19 mouse cellular contexts compared by ENCODE assay signal in genomic region chr15:10692627-10693026, GRCm38 (mm10). TPM values are rescaled to one million over a fixed set of nuclear protein-coding genes. Genes with fewer than 3 reads are reported as not detected.
DNase-seq lines count a peak whose midpoint lies in the region; ATAC-seq and TF ChIP-seq lines count a peak whose summit lies in the region.
"Had no signal": no experiment of that assay in that cellular context is flagged by ENCODE, and none has a peak within 500 bp of the region (broad histone marks: within the 10 kb centered on the region; RNA-seq: fewer than 3 reads in every experiment).

No protein-coding gene starts in this region.

- H3K27me3 ChIP-seq in embryonic facial prominence, embryonic 14.5 days (replicated peaks; ENCODE audit: control insufficient read depth, insufficient read depth, low read length) = no peaks in the 10 kb centered on the region
- H3K27me3 ChIP-seq in embryonic facial prominence, embryonic 10.5 days (replicated peaks; ENCODE audit: low read depth, poor library complexity, severe bottlenecking) = no peaks in the 10 kb centered on the region
- no peaks in the 10 kb centered on the region for H3K27me3 ChIP-seq in hindbrain, postnatal 0 days (ENCODE audit: insufficient read depth, low read length)
- H3K27me3 ChIP-seq in hindbrain, embryonic 13.5 days = no peaks in the 10 kb centered on the region
- H3K27me3 ChIP-seq in forebrain, embryonic 15.5 days = no peaks in the 10 kb centered on the region
- H3K27me3 ChIP-seq: embryonic facial prominence, embryonic 15.5 days; hindbrain, embryonic 15.5 days had no signal

- peaks cover 18% of the 10 kb centered on the region for H3K36me3 ChIP-seq in embryonic facial prominence, embryonic 14.5 days (ENCODE audit: control insufficient read depth, insufficient read depth, low read length)
- H3K36me3 ChIP-seq in embryonic facial prominence, embryonic 10.5 days (replicated peaks) = peaks cover 40% of the 10 kb centered on the region
- H3K36me3 ChIP-seq in hindbrain, postnatal 0 days (ENCODE audit: insufficient read depth, low read length) = no peaks in the 10 kb centered on the region
- H3K36me3 ChIP-seq in hindbrain, embryonic 13.5 days = 0 out of 2 replicates have a peak, but pooled peaks cover 13% of the 10 kb centered on the region
- peaks cover 4% of the 10 kb centered on the region for H3K36me3 ChIP-seq in forebrain, embryonic 15.5 days
- H3K36me3 ChIP-seq: heart, embryonic 12.5 days; hindbrain, embryonic 15.5 days had no signal

- DNase-seq in embryonic facial prominence, embryonic 14.5 days (ENCODE audit: low spot score) = no peak
- DNase-seq in embryonic facial prominence, embryonic 10.5 days (ENCODE audit: low spot score) = no peak
- DNase-seq in hindbrain, postnatal 0 days (ENCODE audit: low spot score) = no peak
- no peak for DNase-seq in adipocyte (ENCODE audit: low spot score)
- DNase-seq: cerebellum, adult 18-20 months; cerebellum, adult 9-11 months; cerebellum, postnatal 36 days; gastrocnemius, adult 2 months; gastrocnemius, postnatal 25 days; kidney, adult 11 months; kidney, adult 9 months had no signal

- no peak overlapping the region for H3K4me2 ChIP-seq in embryonic facial prominence, embryonic 14.5 days (ENCODE audit: low read depth, low read length)
- H3K4me2 ChIP-seq in hindbrain, postnatal 0 days (ENCODE audit: low read depth, low read length) = no peak overlapping the region
- H3K4me2 ChIP-seq in hindbrain, embryonic 13.5 days = no peak overlapping the region
- no peak overlapping the region for H3K4me2 ChIP-seq in forebrain, embryonic 15.5 days (replicated peaks)
- H3K4me2 ChIP-seq: embryonic facial prominence, embryonic 15.5 days; heart, embryonic 12.5 days; hindbrain, embryonic 15.5 days had no signal

- no peaks in the 10 kb centered on the region for H3K9me3 ChIP-seq in embryonic facial prominence, embryonic 14.5 days (ENCODE audit: control insufficient read depth, low read length)
- no peaks in the 10 kb centered on the region for H3K9me3 ChIP-seq in embryonic facial prominence, embryonic 10.5 days
- H3K9me3 ChIP-seq in hindbrain, postnatal 0 days (ENCODE audit: low read length) = no peaks in the 10 kb centered on the region
- no peaks in the 10 kb centered on the region for H3K9me3 ChIP-seq in hindbrain, embryonic 13.5 days
- no peaks in the 10 kb centered on the region for H3K9me3 ChIP-seq in forebrain, embryonic 15.5 days
- H3K9me3 ChIP-seq: embryonic facial prominence, embryonic 15.5 days; heart, embryonic 12.5 days; hindbrain, embryonic 10.5 days; hindbrain, embryonic 15.5 days had no signal

- H3K27ac ChIP-seq in embryonic facial prominence, embryonic 14.5 days (replicated peaks; ENCODE audit: low read depth, low read length) = no peak overlapping the region
- H3K27ac ChIP-seq in embryonic facial prominence, embryonic 10.5 days (replicated peaks) = no peak overlapping the region
- no peak overlapping the region for H3K27ac ChIP-seq in hindbrain, postnatal 0 days
- no peak overlapping the region; the same call in 1 of the 2 replicates for H3K27ac ChIP-seq in hindbrain, embryonic 13.5 days
- 0 out of 2 replicates have a peak overlapping the region, but pooled peaks have one; percentile 18 for H3K27ac ChIP-seq in forebrain, embryonic 15.5 days (replicated peaks)
- H3K27ac ChIP-seq: embryonic facial prominence, embryonic 15.5 days; gastrocnemius, adult 2 months; hindbrain, embryonic 10.5 days; hindbrain, embryonic 15.5 days had no signal

- no peak for TF ChIP-seq CTCF in hindbrain, postnatal 0 days (IDR thresholded peaks at IDR 0.05; ENCODE audit: low read depth)

- H3K9ac ChIP-seq in embryonic facial prominence, embryonic 14.5 days (ENCODE audit: low read depth, low read length) = no peak overlapping the region
- H3K9ac ChIP-seq in hindbrain, postnatal 0 days (replicated peaks; ENCODE audit: low read length) = no peak overlapping the region
- H3K9ac ChIP-seq in hindbrain, embryonic 13.5 days = no peak overlapping the region
- H3K9ac ChIP-seq in forebrain, embryonic 15.5 days (replicated peaks) = no peak overlapping the region
- H3K9ac ChIP-seq: embryonic facial prominence, embryonic 15.5 days; heart, embryonic 12.5 days; hindbrain, embryonic 15.5 days had no signal

- ATAC-seq in embryonic facial prominence, embryonic 14.5 days (ENCODE audit: low read depth) = peak; percentile 23; the same call in 1 of the 2 replicates
- ATAC-seq in hindbrain, postnatal 0 days = peak; percentile 44
- ATAC-seq in hindbrain, embryonic 13.5 days (ENCODE audit: low FRiP score) = no peak
- no peak for ATAC-seq in forebrain, embryonic 15.5 days (replicated peaks)
- ATAC-seq: inflammation-experienced regulatory T-cells, adult 6 months had no signal

- 68% methylated on average over 4 of the region's 4 CpGs for WGBS in embryonic facial prominence, embryonic 14.5 days
- WGBS in embryonic facial prominence, embryonic 10.5 days = 69% methylated on average over 4 of the region's 4 CpGs
- 70% methylated on average over 4 of the region's 4 CpGs for WGBS in hindbrain, postnatal 0 days
- WGBS in hindbrain, embryonic 13.5 days = 72% methylated on average over 4 of the region's 4 CpGs
- 44% methylated on average over 4 of the region's 4 CpGs for WGBS in forebrain, embryonic 15.5 days

- no peak overlapping the region for H3K4me3 ChIP-seq in embryonic facial prominence, embryonic 14.5 days (ENCODE audit: low read depth, low read length)
- H3K4me3 ChIP-seq in embryonic facial prominence, embryonic 10.5 days = no peak overlapping the region
- H3K4me3 ChIP-seq in hindbrain, postnatal 0 days (ENCODE audit: low read length) = no peak overlapping the region
- H3K4me3 ChIP-seq in hindbrain, embryonic 13.5 days = no peak overlapping the region
- no peak overlapping the region for H3K4me3 ChIP-seq in forebrain, embryonic 15.5 days
- H3K4me3 ChIP-seq: embryonic facial prominence, embryonic 15.5 days; erythroblast, embryonic 14.5 days; gastrocnemius, adult 2 months; heart, embryonic 12.5 days; hindbrain, embryonic 10.5 days; hindbrain, embryonic 15.5 days had no signal

- H3K4me1 ChIP-seq in embryonic facial prominence, embryonic 14.5 days (ENCODE audit: control insufficient read depth, insufficient read depth, low read length) = peaks cover 49% of the 10 kb centered on the region
- H3K4me1 ChIP-seq in embryonic facial prominence, embryonic 10.5 days = peaks cover 57% of the 10 kb centered on the region
- 0 out of 2 replicates have a peak, but pooled peaks cover 4% of the 10 kb centered on the region for H3K4me1 ChIP-seq in hindbrain, postnatal 0 days (ENCODE audit: insufficient read depth, low read length)
- peaks cover 31% of the 10 kb centered on the region for H3K4me1 ChIP-seq in hindbrain, embryonic 13.5 days (replicated peaks)
- peaks cover 62% of the 10 kb centered on the region for H3K4me1 ChIP-seq in forebrain, embryonic 15.5 days

RNA-seq across cellular contexts. Expression of gene Rai14, which starts 21.8 kb away (rescaled TPM):
- 52.4 and 53.4 TPM in 2 replicates for polyA plus RNA-seq in embryonic facial prominence, embryonic 14.5 days (2014; fragmentation: Nextera tagmentation; extraction: Ambion mirVana)
- 73.2 and 75.8 TPM in 2 replicates for polyA plus RNA-seq in embryonic facial prominence, embryonic 10.5 days (2016; fragmentation: Nextera tagmentation; extraction: Ambion mirVana)
- total RNA-seq in hindbrain, postnatal 0 days (2014; rRNA removed) = 9.0 and 11.0 TPM in 2 replicates
- 5.1 and 5.7 TPM in 2 replicates for polyA plus RNA-seq in hindbrain, postnatal 0 days (2015; fragmentation: Nextera tagmentation; extraction: Ambion mirVana)
- polyA plus RNA-seq in hindbrain, embryonic 13.5 days (2015; fragmentation: Nextera tagmentation; extraction: Ambion mirVana) = 19.1 and 26.4 TPM in 2 replicates
- polyA plus RNA-seq in forebrain, embryonic 15.5 days (2015; fragmentation: Nextera tagmentation; extraction: Ambion mirVana) = 37.4 and 38.2 TPM in 2 replicates
- polyA plus RNA-seq: erythroblast, embryonic 14.5 days had no signal

Comparison
In these comparisons a context has a peak if more than half of its experiments do, and no peak if none do; other contexts are left out.
1. ATAC-seq: peak in embryonic facial prominence, embryonic 14.5 days (single experiment) and hindbrain, postnatal 0 days (single experiment); none in hindbrain, embryonic 13.5 days (single experiment) and forebrain, embryonic 15.5 days (single experiment).